Mouse (Mus musculus): ENCODE measurements around the gene Zcrb1. TPM values are rescaled to one million over a fixed set of nuclear protein-coding genes. Genes with fewer than 3 reads are reported as not detected.
A peak's percentile ranks its signal among the peaks of the same experiment; 100 is the strongest.
"Not testable (repeated sequence)": the region's sequence is repeated elsewhere in the genome, so short reads cannot be mapped to it uniquely, and the experiment has no call there.

Gene Zcrb1
- polyA plus RNA-seq, 2 experiments, result 118 to 119 TPM

- H3K36me3 ChIP-seq (ENCODE audit: control insufficient read depth, insufficient read depth, low read length), result peaks cover 16% of the 10 kb centered on the region
- DNase-seq (ENCODE audit: low spot score) (no peak), ATAC-seq (ENCODE audit: low FRiP score, low read depth) (no peak; the same call in 1 of the 2 replicates)
- peak overlapping the region; percentile 97 for H3K4me3 ChIP-seq (replicated peaks; ENCODE audit: low read length)
- 2% methylated on average over 36 of the region's 36 CpGs for WGBS
- peak overlapping the region; percentile 97 for H3K9ac ChIP-seq (ENCODE audit: low read depth, low read length, severe bottlenecking)
- peak overlapping the region; percentile 78 for H3K27ac ChIP-seq (replicated peaks; ENCODE audit: low read depth, low read length)
- TF ChIP-seq POLR2A (IDR thresholded peaks at IDR 0.05; ENCODE audit: borderline replicate concordance, extremely low read depth, insufficient read depth, insufficient read length), result no peak
- peaks cover 14% of the 10 kb centered on the region for H3K4me1 ChIP-seq (ENCODE audit: control insufficient read depth, insufficient read depth, low read length)
- H3K27me3 ChIP-seq (ENCODE audit: control insufficient read depth, insufficient read depth, low read length), result no peaks in the 10 kb centered on the region
- no peaks in the 10 kb centered on the region for H3K9me3 ChIP-seq (ENCODE audit: control insufficient read depth, low read length)
- peak overlapping the region; percentile 79 for H3K4me2 ChIP-seq (replicated peaks; ENCODE audit: low read depth, low read length, severe bottlenecking)
These were observed 786 bp upstream of the Zcrb1 start for GRCm38 (mm10) chr15:93398699-93399540.

GRCm38 (mm10) chr15:93397269-93397668 is 865 bp downstream of the Zcrb1 start:
- no peak for ATAC-seq (ENCODE audit: low FRiP score, low read depth)
- WGBS, result 1% methylated on average over 11 of the region's 11 CpGs
- H3K4me1 ChIP-seq (ENCODE audit: control insufficient read depth, insufficient read depth, low read length), result peaks cover 14% of the 10 kb centered on the region

GRCm38 (mm10) chr15:93381337-93381736 is 16.8 kb downstream of the Zcrb1 start:
- ATAC-seq (ENCODE audit: low FRiP score, low read depth) (no peak), DNase-seq (ENCODE audit: low spot score) (no peak)
- Histone ChIP-seq H3K36me3 (ENCODE audit: control insufficient read depth, insufficient read depth, low read length) (peaks cover 23% of the 10 kb centered on the region), H3K27ac (replicated peaks; ENCODE audit: low read depth, low read length) (no peak overlapping the region), H3K4me3 (replicated peaks; ENCODE audit: low read length) (no peak overlapping the region), H3K9ac (ENCODE audit: low read depth, low read length, severe bottlenecking) (no peak overlapping the region), H3K27me3 (ENCODE audit: control insufficient read depth, insufficient read depth, low read length) (no peaks in the 10 kb centered on the region), H3K9me3 (ENCODE audit: control insufficient read depth, low read length) (no peaks in the 10 kb centered on the region), H3K4me2 (replicated peaks; ENCODE audit: low read depth, low read length, severe bottlenecking) (no peak overlapping the region), H3K4me1 (ENCODE audit: control insufficient read depth, insufficient read depth, low read length) (no peaks in the 10 kb centered on the region)
- TF ChIP-seq POLR2A (IDR thresholded peaks at IDR 0.05; ENCODE audit: borderline replicate concordance, extremely low read depth, insufficient read depth, insufficient read length), result no peak
- WGBS, result 49% methylated on average over 5 of the region's 5 CpGs

More at GRCm38 (mm10) chr15:93397269-93397668, 865 bp downstream of the Zcrb1 start:
- H3K27me3 ChIP-seq (ENCODE audit: control insufficient read depth, insufficient read depth, low read length), result no peaks in the 10 kb centered on the region
- H3K9ac ChIP-seq (ENCODE audit: low read depth, low read length, severe bottlenecking), result peak overlapping the region; percentile 97
- TF ChIP-seq POLR2A (IDR thresholded peaks at IDR 0.05; ENCODE audit: borderline replicate concordance, extremely low read depth, insufficient read depth, insufficient read length), result no peak
- peak overlapping the region; percentile 97 for H3K4me3 ChIP-seq (replicated peaks; ENCODE audit: low read length)
- peak overlapping the region; percentile 79 for H3K4me2 ChIP-seq (replicated peaks; ENCODE audit: low read depth, low read length, severe bottlenecking)
- no peak overlapping the region for H3K27ac ChIP-seq (replicated peaks; ENCODE audit: low read depth, low read length)
- DNase-seq (ENCODE audit: low spot score), result no peak
- no peaks in the 10 kb centered on the region for H3K9me3 ChIP-seq (ENCODE audit: control insufficient read depth, low read length)
- H3K36me3 ChIP-seq (ENCODE audit: control insufficient read depth, insufficient read depth, low read length), result peaks cover 31% of the 10 kb centered on the region

DNA sequence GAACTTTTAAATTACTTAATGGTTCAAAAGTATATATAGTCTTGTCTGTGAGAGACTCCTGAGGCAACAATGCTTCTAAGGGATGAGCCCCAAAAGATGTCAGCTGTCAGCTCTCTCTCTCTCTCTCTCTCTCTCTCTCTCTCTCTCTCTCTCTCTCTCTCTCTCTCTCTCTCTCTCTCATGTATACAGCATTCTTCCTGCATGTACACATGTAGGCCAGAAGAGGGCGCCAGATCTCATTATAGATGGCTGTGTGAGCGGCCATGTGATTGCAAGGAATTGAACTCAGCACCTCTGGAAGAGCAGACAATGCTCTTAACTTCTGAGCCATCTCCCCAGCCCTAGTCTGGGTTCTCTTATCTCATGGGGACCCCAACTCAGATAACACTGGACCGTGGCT is 19.0 kb downstream of the Zcrb1 start:
- DNase-seq (ENCODE audit: low spot score), result no peak

DNA sequence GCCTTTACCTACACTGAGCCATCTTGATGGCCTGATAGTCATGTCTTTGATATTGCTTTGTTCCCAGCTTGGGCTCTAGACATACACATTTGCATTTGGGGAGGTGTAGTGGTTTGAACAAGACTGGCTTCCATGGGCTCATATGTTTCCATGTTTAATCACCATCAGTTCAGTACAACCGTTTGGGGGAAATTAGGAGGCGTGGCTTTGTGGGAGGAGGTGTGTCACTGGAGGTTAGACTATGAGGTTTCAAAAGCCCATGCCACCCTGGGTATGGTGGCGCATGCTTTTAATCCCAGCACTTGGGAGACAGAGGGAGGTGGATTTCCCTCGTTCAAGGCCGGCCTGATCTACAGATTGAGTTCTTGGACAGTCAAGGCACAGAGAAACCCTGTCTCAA is 22.4 kb downstream of the Zcrb1 start:
- Histone ChIP-seq H3K4me2 (replicated peaks; ENCODE audit: low read depth, low read length, severe bottlenecking) (no peak overlapping the region), H3K9me3 (ENCODE audit: control insufficient read depth, low read length) (no peaks in the 10 kb centered on the region), H3K4me1 (ENCODE audit: control insufficient read depth, insufficient read depth, low read length) (no peaks in the 10 kb centered on the region), H3K4me3 (replicated peaks; ENCODE audit: low read length) (no peak overlapping the region), H3K27me3 (ENCODE audit: control insufficient read depth, insufficient read depth, low read length) (no peaks in the 10 kb centered on the region), H3K27ac (replicated peaks; ENCODE audit: low read depth, low read length) (no peak overlapping the region), H3K9ac (ENCODE audit: low read depth, low read length, severe bottlenecking) (no peak overlapping the region), H3K36me3 (ENCODE audit: control insufficient read depth, insufficient read depth, low read length) (no peaks in the 10 kb centered on the region)
- WGBS, result 93% methylated on average over 5 of the region's 5 CpGs
- ATAC-seq (ENCODE audit: low FRiP score, low read depth) (no peak), DNase-seq (ENCODE audit: low spot score) (no peak)
- TF ChIP-seq POLR2A (IDR thresholded peaks at IDR 0.05; ENCODE audit: borderline replicate concordance, extremely low read depth, insufficient read depth, insufficient read length), result no peak

More for the DNA sequence above, 19.0 kb downstream of the Zcrb1 start:
- Histone ChIP-seq H3K36me3 (ENCODE audit: control insufficient read depth, insufficient read depth, low read length) (peaks cover 5% of the 10 kb centered on the region; the same call in 1 of the 2 replicates), H3K27me3 (ENCODE audit: control insufficient read depth, insufficient read depth, low read length) (no peaks in the 10 kb centered on the region), H3K4me3 (replicated peaks; ENCODE audit: low read length) (no peak overlapping the region), H3K9me3 (ENCODE audit: control insufficient read depth, low read length) (no peaks in the 10 kb centered on the region), H3K9ac (ENCODE audit: low read depth, low read length, severe bottlenecking) (no peak overlapping the region), H3K4me1 (ENCODE audit: control insufficient read depth, insufficient read depth, low read length) (no peaks in the 10 kb centered on the region), H3K4me2 (replicated peaks; ENCODE audit: low read depth, low read length, severe bottlenecking) (no peak overlapping the region), H3K27ac (replicated peaks; ENCODE audit: low read depth, low read length) (no peak overlapping the region)
- ATAC-seq (ENCODE audit: low FRiP score, low read depth), result no peak
- TF ChIP-seq POLR2A (IDR thresholded peaks at IDR 0.05; ENCODE audit: borderline replicate concordance, extremely low read depth, insufficient read depth, insufficient read length), result no peak
- WGBS, result 75% methylated on average over 3 of the region's 3 CpGs

DNA sequence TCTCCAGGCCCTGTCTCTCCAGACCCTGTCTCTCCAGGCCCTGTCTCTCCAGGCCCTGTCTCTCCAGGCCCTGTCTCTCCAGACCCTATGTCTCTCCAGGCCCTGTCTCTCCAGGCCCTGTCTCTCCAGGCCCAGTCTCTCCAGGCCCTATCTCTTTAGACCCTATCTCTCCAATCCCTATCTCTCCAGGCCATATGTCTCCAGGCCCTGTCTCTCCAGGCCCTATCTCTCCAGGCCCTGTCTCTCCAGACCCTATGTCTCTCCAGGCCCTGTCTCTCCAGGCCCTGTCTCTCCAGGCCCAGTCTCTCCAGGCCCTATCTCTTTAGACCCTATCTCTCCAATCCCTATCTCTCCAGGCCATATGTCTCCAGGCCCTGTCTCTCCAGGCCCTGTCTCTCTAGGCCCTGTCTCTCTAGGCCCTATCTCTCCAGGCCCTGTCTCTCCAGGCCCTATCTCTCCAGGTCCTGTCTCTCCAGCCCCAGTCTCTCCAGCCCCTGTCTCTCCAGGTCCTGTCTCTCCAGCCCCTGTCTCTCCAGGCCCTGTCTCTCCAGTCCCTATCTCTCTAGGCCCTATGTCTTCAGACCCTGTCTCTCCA is 25.5 kb downstream of the Zcrb1 start:
- H3K9ac ChIP-seq (ENCODE audit: low read depth, low read length, severe bottlenecking); H3K27ac ChIP-seq (replicated peaks; ENCODE audit: low read depth, low read length); H3K36me3 ChIP-seq (ENCODE audit: control insufficient read depth, insufficient read depth, low read length); H3K9me3 ChIP-seq (ENCODE audit: control insufficient read depth, low read length); H3K4me3 ChIP-seq (replicated peaks; ENCODE audit: low read length); H3K4me2 ChIP-seq (replicated peaks; ENCODE audit: low read depth, low read length, severe bottlenecking); H3K4me1 ChIP-seq (ENCODE audit: control insufficient read depth, insufficient read depth, low read length); ATAC-seq (ENCODE audit: low FRiP score, low read depth); H3K27me3 ChIP-seq (ENCODE audit: control insufficient read depth, insufficient read depth, low read length); DNase-seq (ENCODE audit: low spot score): not testable (repeated sequence)

All from limb, embryonic 14.5 days (tissue).